In the genomic region with DNA sequence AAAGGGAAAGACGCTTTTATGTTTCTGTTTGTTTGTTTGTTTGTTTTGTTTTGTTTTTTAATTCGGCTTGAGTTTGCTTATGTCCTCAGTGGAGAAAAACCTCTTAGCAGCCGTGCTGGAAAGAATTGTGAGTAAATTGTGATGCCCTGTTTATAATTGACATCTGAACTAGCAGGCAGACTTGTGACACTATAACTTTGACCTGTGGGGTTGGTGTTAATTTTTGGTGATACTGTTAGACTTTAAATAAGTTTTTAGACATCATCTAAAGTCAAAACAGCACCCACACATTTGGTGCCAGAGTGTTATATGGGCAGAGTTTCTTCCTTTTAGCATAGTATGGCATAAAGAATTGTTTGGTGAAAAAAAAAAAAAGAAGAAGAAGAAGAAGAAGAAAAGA, we compare ENCODE assay signal across 32 mouse cellular contexts.
"Had no signal": no experiment of that assay in that cellular context is flagged by ENCODE, and none has a peak within 500 bp of the region (broad histone marks: within the 10 kb centered on the region; RNA-seq: fewer than 3 reads in every experiment).

No protein-coding gene starts in this region.

- H3K27ac ChIP-seq: limb, embryonic 10.5 days; limb, embryonic 12.5 days; limb, embryonic 13.5 days; limb, embryonic 15.5 days; liver, embryonic 12.5 days; liver, embryonic 13.5 days; liver, embryonic 14.5 days; liver, embryonic 15.5 days; lung, embryonic 15.5 days; macrophage; midbrain, embryonic 10.5 days; midbrain, embryonic 12.5 days; midbrain, embryonic 13.5 days; midbrain, embryonic 15.5 days; neural tube, embryonic 12.5 days had no signal

- H3K4me1 ChIP-seq: limb, embryonic 10.5 days; limb, embryonic 12.5 days; limb, embryonic 13.5 days; liver, embryonic 12.5 days; liver, embryonic 13.5 days; liver, embryonic 15.5 days; lung, embryonic 15.5 days; megakaryocyte, embryonic 14.5 days; neural tube, embryonic 12.5 days had no signal

- H3K4me3 ChIP-seq: limb, embryonic 10.5 days; limb, embryonic 12.5 days; limb, embryonic 13.5 days; limb, embryonic 15.5 days; liver, embryonic 12.5 days; liver, embryonic 13.5 days; liver, embryonic 15.5 days; lung, embryonic 15.5 days; megakaryocyte, embryonic 14.5 days; midbrain, embryonic 10.5 days; midbrain, embryonic 12.5 days; midbrain, embryonic 13.5 days; midbrain, embryonic 15.5 days; myocyte; neural tube, embryonic 12.5 days had no signal

- H3K9me3 ChIP-seq: limb, embryonic 10.5 days; limb, embryonic 15.5 days; liver, embryonic 12.5 days; liver, embryonic 13.5 days; liver, embryonic 15.5 days; lung, embryonic 15.5 days; midbrain, embryonic 12.5 days; midbrain, embryonic 13.5 days; midbrain, embryonic 15.5 days; neural tube, embryonic 12.5 days had no signal

- ATAC-seq: liver, embryonic 12.5 days; liver, postnatal 0 days; lung, postnatal 0 days; midbrain, embryonic 13.5 days; midbrain, embryonic 15.5 days; midbrain, embryonic 16.5 days had no signal

- H3K36me3 ChIP-seq: limb, embryonic 10.5 days; limb, embryonic 12.5 days; limb, embryonic 13.5 days; limb, embryonic 15.5 days; liver, embryonic 12.5 days; liver, embryonic 13.5 days; liver, embryonic 15.5 days; lung, embryonic 15.5 days; midbrain, embryonic 10.5 days; midbrain, embryonic 12.5 days; midbrain, embryonic 13.5 days; midbrain, embryonic 15.5 days; neural tube, embryonic 12.5 days had no signal

- H3K27me3 ChIP-seq: limb, embryonic 12.5 days; limb, embryonic 15.5 days; liver, embryonic 12.5 days; liver, embryonic 13.5 days; liver, embryonic 15.5 days; lung, embryonic 15.5 days; megakaryocyte, embryonic 14.5 days; midbrain, embryonic 12.5 days; midbrain, embryonic 13.5 days; midbrain, embryonic 15.5 days; neural tube, embryonic 12.5 days had no signal

- H3K9ac ChIP-seq: limb, embryonic 12.5 days; limb, embryonic 13.5 days; limb, embryonic 15.5 days; liver, embryonic 12.5 days; liver, embryonic 13.5 days; liver, embryonic 14.5 days; liver, embryonic 15.5 days; liver, postnatal 0 days; lung, embryonic 14.5 days; lung, embryonic 15.5 days; midbrain, embryonic 12.5 days; midbrain, embryonic 13.5 days; midbrain, embryonic 15.5 days; neural tube, embryonic 12.5 days had no signal

- DNase-seq: left cerebral cortex, postnatal 4 days; liver; liver, embryonic 13.5 days; liver, postnatal 0 days; lung, adult 18-20 months; lung, adult 2 months; lung, embryonic 14.5 days; lung, postnatal 10 days; lung, postnatal 14 days; lung, postnatal 36 days; lung, postnatal 4 days; midbrain, embryonic 14.5 days had no signal

- H3K4me2 ChIP-seq: limb, embryonic 12.5 days; limb, embryonic 13.5 days; limb, embryonic 15.5 days; liver, embryonic 11.5 days; liver, embryonic 12.5 days; liver, embryonic 13.5 days; liver, embryonic 15.5 days; lung, embryonic 14.5 days; lung, embryonic 15.5 days; midbrain, embryonic 11.5 days; midbrain, embryonic 12.5 days; midbrain, embryonic 13.5 days; midbrain, embryonic 15.5 days; neural tube, embryonic 12.5 days had no signal
